24 mouse cellular contexts compared by ENCODE assay signal in genomic region chr5:146350784-146351183, GRCm38 (mm10). TPM values are rescaled to one million over a fixed set of nuclear protein-coding genes. Genes with fewer than 3 reads are reported as not detected.
A peak's percentile ranks its signal among the peaks of the same experiment; 100 is the strongest.
DNase-seq lines count a peak whose midpoint lies in the region; ATAC-seq and TF ChIP-seq lines count a peak whose summit lies in the region.
"Had no signal": no experiment of that assay in that cellular context is flagged by ENCODE, and none has a peak within 500 bp of the region (broad histone marks: within the 10 kb centered on the region; RNA-seq: fewer than 3 reads in every experiment).

No protein-coding gene starts in this region.

- H3K27me3 ChIP-seq in kidney, embryonic 15.5 days = no peaks in the 10 kb centered on the region
- H3K27me3 ChIP-seq in kidney, postnatal 0 days (ENCODE audit: insufficient read depth, low read length) = no peaks in the 10 kb centered on the region
- H3K27me3 ChIP-seq in kidney, adult 2 months (replicated peaks; ENCODE audit: control insufficient read depth, insufficient read depth, low read length) = no peaks in the 10 kb centered on the region
- H3K27me3 ChIP-seq: embryonic facial prominence, embryonic 12.5 days; forebrain, embryonic 13.5 days; forebrain, embryonic 15.5 days had no signal

- 43% methylated on average over 11 of the region's 11 CpGs for WGBS in kidney, embryonic 15.5 days
- WGBS in kidney, postnatal 0 days = 44% methylated on average over 11 of the region's 11 CpGs
- WGBS in kidney, adult 2 months = 26% methylated on average over 11 of the region's 11 CpGs

- H3K27ac ChIP-seq in kidney, embryonic 15.5 days = no peak overlapping the region
- no peak overlapping the region for H3K27ac ChIP-seq in kidney, postnatal 0 days
- no peak overlapping the region for H3K27ac ChIP-seq in kidney, adult 2 months (ENCODE audit: insufficient read depth, low read depth, low read length)
- H3K27ac ChIP-seq: embryonic facial prominence, embryonic 10.5 days; embryonic facial prominence, embryonic 12.5 days; forebrain, embryonic 13.5 days; forebrain, embryonic 15.5 days had no signal

- H3K36me3 ChIP-seq in kidney, embryonic 15.5 days = no peaks in the 10 kb centered on the region
- no peaks in the 10 kb centered on the region for H3K36me3 ChIP-seq in kidney, postnatal 0 days (ENCODE audit: insufficient read depth, low read length)
- no peaks in the 10 kb centered on the region for H3K36me3 ChIP-seq in kidney, adult 2 months (ENCODE audit: control insufficient read depth, insufficient read depth, low read length)
- H3K36me3 ChIP-seq: embryonic facial prominence, embryonic 10.5 days; embryonic facial prominence, embryonic 12.5 days; forebrain, embryonic 15.5 days; G1E had no signal

- DNase-seq in heart, adult 11 months = peak; percentile 79
- DNase-seq in heart, postnatal 36 days = no peak
- no peak for DNase-seq in kidney, postnatal 25 days
- DNase-seq in kidney, postnatal 0 days (ENCODE audit: low spot score) = peak; percentile 24
- no peak for DNase-seq in kidney, adult 2 months
- DNase-seq: adrenal gland, adult 8-10 months; adrenal gland, postnatal 14 days; adrenal gland, postnatal 36 days; B cell, adult 2 months; cerebellum, adult 11-12 months; cerebellum, adult 2 months; cerebellum, adult 9-10 months; cerebellum, postnatal 10 days; cerebellum, postnatal 25 days had no signal

- H3K4me2 ChIP-seq in kidney, embryonic 15.5 days = no peak overlapping the region
- no peak overlapping the region for H3K4me2 ChIP-seq in kidney, postnatal 0 days (ENCODE audit: low read length)
- H3K4me2 ChIP-seq: embryonic facial prominence, embryonic 12.5 days; forebrain, embryonic 13.5 days; forebrain, embryonic 15.5 days had no signal

- no peaks in the 10 kb centered on the region for H3K9me3 ChIP-seq in kidney, embryonic 15.5 days (replicated peaks)
- H3K9me3 ChIP-seq in kidney, postnatal 0 days (replicated peaks; ENCODE audit: low read length) = no peaks in the 10 kb centered on the region
- H3K9me3 ChIP-seq: embryonic facial prominence, embryonic 10.5 days; embryonic facial prominence, embryonic 12.5 days; forebrain, embryonic 13.5 days; forebrain, embryonic 15.5 days had no signal

- TF ChIP-seq CTCF in kidney, postnatal 0 days (IDR thresholded peaks at IDR 0.05; ENCODE audit: low read depth) = no peak
- TF ChIP-seq CTCF in kidney, adult 2 months (conservative IDR thresholded peaks at IDR 0.05; ENCODE audit: insufficient read depth, insufficient read length, low read depth, low read length) = no peak

- H3K4me3 ChIP-seq in kidney, embryonic 15.5 days (replicated peaks) = no peak overlapping the region
- no peak overlapping the region for H3K4me3 ChIP-seq in kidney, postnatal 0 days (replicated peaks; ENCODE audit: low read depth, low read length)
- H3K4me3 ChIP-seq in kidney, adult 2 months (ENCODE audit: insufficient read depth, low read depth, low read length) = no peak overlapping the region
- H3K4me3 ChIP-seq: embryonic facial prominence, embryonic 10.5 days; embryonic facial prominence, embryonic 12.5 days; forebrain, embryonic 13.5 days; forebrain, embryonic 15.5 days had no signal

- ATAC-seq in kidney, embryonic 15.5 days (replicated peaks; ENCODE audit: low FRiP score) = peak; percentile 52; the same call in 1 of the 2 replicates
- no peak for ATAC-seq in kidney, postnatal 0 days (replicated peaks; ENCODE audit: low FRiP score, low read depth)
- ATAC-seq: activated CD4-positive, CD25-positive, alpha-beta regulatory T cell, adult 4 months; CD4-positive, CD25-positive, alpha-beta regulatory T cell, adult 4 months; forebrain, embryonic 13.5 days; forebrain, embryonic 15.5 days; Patski had no signal

- H3K4me1 ChIP-seq in kidney, embryonic 15.5 days = no peaks in the 10 kb centered on the region
- H3K4me1 ChIP-seq in kidney, postnatal 0 days (replicated peaks; ENCODE audit: insufficient read depth, low read length) = no peaks in the 10 kb centered on the region
- H3K4me1 ChIP-seq in kidney, adult 2 months (ENCODE audit: control insufficient read depth, insufficient read depth, low read length) = no peaks in the 10 kb centered on the region
- H3K4me1 ChIP-seq: embryonic facial prominence, embryonic 10.5 days; embryonic facial prominence, embryonic 12.5 days; forebrain, embryonic 13.5 days; forebrain, embryonic 15.5 days had no signal

- no peak overlapping the region for H3K9ac ChIP-seq in kidney, embryonic 15.5 days
- H3K9ac ChIP-seq in kidney, postnatal 0 days (ENCODE audit: low read depth, low read length) = no peak overlapping the region
- H3K9ac ChIP-seq: embryonic facial prominence, embryonic 12.5 days; forebrain, embryonic 13.5 days; forebrain, embryonic 15.5 days had no signal

- intact Hi-C loops in heart, postnatal 36 days (cut with DNase I) = no loop called here

- no peak for TF ChIP-seq POLR2A in kidney, adult 2 months (IDR thresholded peaks at IDR 0.05; ENCODE audit: low read depth, low read length)

RNA-seq across cellular contexts. Expression of gene Wasf3, which starts 34.0 kb away (rescaled TPM):
- total RNA-seq in heart, postnatal 36 days (2021) = under 1 TPM; 0.54 to 0.58 TPM
- 3.2 and 3.3 TPM in 2 replicates for polyA plus RNA-seq in kidney, embryonic 15.5 days (2015; fragmentation: Nextera tagmentation; extraction: Ambion mirVana)
- 1.9 and 2.0 TPM in 2 replicates for polyA plus RNA-seq in kidney, postnatal 0 days (2015; fragmentation: Nextera tagmentation; extraction: Ambion mirVana)
- polyA plus RNA-seq in kidney, adult 2 months (2012; rRNA removed) = 5.9 and 6.4 TPM in 2 replicates
- total RNA-seq: CH12.LX had no signal
- polyA plus RNA-seq: activated CD4-positive, CD25-positive, alpha-beta regulatory T cell, adult 4 months; CD4-positive, CD25-positive, alpha-beta regulatory T cell, adult 4 months; G1E had no signal

Comparison
In these comparisons a context has a peak if more than half of its experiments do, and no peak if none do; other contexts are left out.
1. DNase-seq: peak in heart, adult 11 months (single experiment) and kidney, postnatal 0 days (single experiment); none in heart, postnatal 36 days (0 of 2), kidney, postnatal 25 days (0 of 2) and kidney, adult 2 months (single experiment).